Mouse (Mus musculus) right cerebral cortex, postnatal 10 days (tissue): ENCODE data around the gene Vmn2r50.
"Not testable (repeated sequence)": the region's sequence is repeated elsewhere in the genome, so short reads cannot be mapped to it uniquely, and the experiment has no call there.

Experiments used
- DNase-seq, 2 experiments: peaks; one replicate each; pipeline ENCODE4 v3.0.0; 2021; ENCODE audit warnings: low spot score in 2 of 2

Gene Vmn2r50

GRCm38 (mm10) chr7:10053196-10053595, at the start of gene Vmn2r50:
Gene Vmn2r50 (minus strand): TSS chr7:10053296.
- DNase-seq, result not testable (repeated sequence)

GRCm38 (mm10) chr7:9992157-9992556, 60.9 kb downstream of the Vmn2r50 start, which contains the start of gene Vmn2r49:
Gene Vmn2r49 (minus strand): TSS chr7:9992257.
- not testable (repeated sequence) for DNase-seq
